Mouse (Mus musculus) layer of hippocampus, adult 9-11 months (tissue): Measurements from ENCODE around the gene Rrad.
A peak's percentile ranks its signal among the peaks of the same experiment; 100 is the strongest.
"Not testable (repeated sequence)": the region's sequence is repeated elsewhere in the genome, so short reads cannot be mapped to it uniquely, and the experiment has no call there.

Source experiments
- DNase-seq: peaks from one replicate; pipeline ENCODE4 v3.0.0; 2022

Gene Rrad

GRCm38 (mm10) chr8:104630981-104631663, at the start of gene Rrad:
Gene Rrad (minus strand): TSS chr8:104631327.
- DNase-seq: peak; percentile 15

GRCm38 (mm10) chr8:104655614-104656013, 24.5 kb upstream of the Rrad start:
- no peak for DNase-seq

DNA sequence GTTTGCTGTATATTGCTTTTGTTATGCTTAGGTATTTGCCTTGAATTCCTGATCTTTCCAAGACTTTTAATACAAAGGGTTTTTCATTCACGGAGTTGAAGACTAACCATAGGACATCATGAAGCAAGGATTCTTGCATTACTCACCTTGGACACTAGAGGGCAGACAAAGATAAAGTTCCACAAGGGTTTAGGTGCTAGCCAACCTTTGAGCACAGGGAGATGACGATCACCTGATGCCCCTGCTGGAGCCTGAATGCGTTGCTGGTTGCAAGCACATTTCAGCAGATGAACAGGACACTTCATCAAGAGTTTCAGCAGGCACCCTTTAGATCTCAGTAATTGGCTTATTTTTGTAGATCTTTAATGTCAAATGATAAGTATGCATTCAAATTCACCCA, 23.9 kb upstream of the Rrad start:
- peak; percentile 80 for DNase-seq

DNA sequence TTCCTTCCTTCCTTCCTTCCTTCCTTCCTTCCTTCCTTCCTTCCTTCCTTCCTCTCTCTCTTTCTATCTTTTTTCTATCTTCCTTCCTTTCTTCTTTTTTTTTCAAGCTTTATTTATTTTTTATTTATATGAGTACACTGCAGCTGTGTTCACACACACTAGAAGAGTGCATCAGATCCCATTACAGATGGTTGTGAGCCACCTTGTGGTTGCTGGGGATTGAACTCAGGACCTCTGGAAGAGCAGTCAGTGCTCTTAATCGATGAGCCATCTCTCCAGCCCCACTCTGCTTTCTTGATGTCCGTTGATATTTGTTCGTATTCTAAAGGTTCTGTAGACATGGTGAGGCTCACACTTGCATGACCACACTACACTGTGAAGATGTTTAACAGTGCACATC, 13.1 kb upstream of the Rrad start:
- not testable (repeated sequence) for DNase-seq

DNA sequence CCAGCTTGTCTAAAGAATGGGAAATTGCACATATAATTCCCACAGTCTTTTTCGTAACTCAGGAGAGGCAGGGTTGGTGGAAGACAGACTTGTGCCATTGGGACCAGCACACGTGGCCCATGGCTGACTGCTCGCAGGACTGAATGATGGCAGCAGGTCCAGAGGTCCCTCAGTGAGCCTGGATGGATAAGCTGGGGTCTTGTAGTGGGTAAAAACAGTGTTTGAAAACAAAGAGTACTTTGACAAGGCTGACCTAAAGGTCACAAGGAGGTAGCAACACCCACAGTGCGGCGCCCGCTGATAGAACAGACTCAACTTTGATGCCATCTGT, 11.2 kb upstream of the Rrad start:
- DNase-seq: no peak

GRCm38 (mm10) chr8:104641426-104642323, 10.5 kb upstream of the Rrad start, which contains the start of gene Ciao2b:
Gene Ciao2b (minus strand): TSS chr8:104641965.
- peak; percentile 88 for DNase-seq

DNA sequence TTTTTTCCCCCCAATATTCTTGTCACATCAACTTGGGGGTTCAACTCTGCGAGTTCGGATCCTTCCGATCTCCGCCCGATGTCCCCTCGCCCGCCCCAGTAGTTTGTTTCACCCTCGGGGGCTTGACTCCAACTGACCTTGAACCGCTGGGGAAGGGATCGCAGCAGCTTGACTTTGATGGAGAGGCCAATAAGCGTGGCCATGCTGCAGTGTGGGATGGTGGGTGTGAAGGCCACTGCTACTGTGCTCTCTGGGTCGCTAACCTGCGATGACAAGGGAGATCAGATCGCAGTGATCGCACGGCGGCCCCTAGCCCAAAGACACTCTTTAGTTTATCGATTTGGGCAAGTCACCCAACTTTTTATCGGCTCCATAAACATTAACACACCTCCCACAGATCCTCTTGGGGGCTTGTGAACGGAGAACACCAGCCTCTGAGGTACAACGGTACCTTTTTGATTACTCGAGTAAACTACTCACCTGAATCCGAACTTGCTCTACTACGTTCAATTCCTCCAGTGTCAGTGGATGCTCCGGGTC, 9.8 kb upstream of the Rrad start:
- DNase-seq: no peak

DNA sequence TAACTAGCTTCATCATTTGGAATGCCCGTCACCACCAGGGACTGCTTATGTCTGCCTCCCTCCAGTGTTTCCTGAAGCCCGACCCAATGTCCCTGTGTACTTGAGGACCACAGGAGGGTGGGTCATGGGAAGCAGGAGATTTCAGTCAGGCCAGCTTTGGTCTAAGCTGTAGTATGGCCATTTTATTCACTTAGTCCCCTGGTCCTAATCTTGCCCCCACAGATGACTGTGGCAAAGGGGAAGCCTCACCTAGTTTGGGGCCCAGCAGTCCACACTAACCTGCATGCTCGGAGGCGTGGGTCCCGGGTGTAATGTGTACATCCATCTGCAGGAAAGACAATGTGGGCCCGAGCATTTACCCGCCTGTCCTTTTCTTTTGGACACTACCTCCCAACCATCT, 9.1 kb upstream of the Rrad start:
- DNase-seq: no peak

GRCm38 (mm10) chr8:104638010-104638409, 6.9 kb upstream of the Rrad start:
- no peak for DNase-seq

- DNase-seq: no peak
Observed at GRCm38 (mm10) chr8:104635004-104635710, 4.0 kb upstream of the Rrad start.

DNA sequence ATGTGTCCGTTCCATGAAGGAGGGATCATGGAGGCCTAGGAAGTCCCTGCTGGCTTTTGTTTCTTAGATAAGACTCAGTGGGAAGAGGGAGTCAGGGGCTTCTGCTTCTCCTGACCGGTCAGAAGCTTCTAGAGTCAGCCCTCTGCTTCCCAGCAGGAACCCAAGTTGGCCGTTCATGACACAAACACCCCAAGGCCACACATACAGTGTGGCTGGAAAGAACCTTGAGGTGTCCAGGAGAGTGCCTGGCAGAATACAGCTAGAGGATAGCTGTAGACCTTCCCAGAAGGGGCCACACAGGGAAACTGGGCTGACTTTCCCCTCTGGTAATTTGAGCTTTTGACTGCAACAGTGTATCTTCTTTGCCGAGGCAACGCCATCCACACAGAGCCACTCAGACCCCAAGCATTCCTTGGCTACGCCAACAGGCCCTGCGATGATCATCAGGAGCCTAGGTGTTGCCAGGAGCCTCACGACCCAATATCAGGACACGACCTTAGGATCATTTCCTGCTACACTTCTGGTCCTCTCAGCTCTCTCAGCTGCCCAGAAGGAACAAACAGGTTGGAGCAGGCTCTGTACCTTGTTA, 2.1 kb upstream of the Rrad start:
- DNase-seq: no peak

GRCm38 (mm10) chr8:104632486-104632885, 1.4 kb upstream of the Rrad start:
- DNase-seq: peak; percentile 30

- DNase-seq: peak; percentile 24
Observed at GRCm38 (mm10) chr8:104631975-104632374, 848 bp upstream of the Rrad start.

GRCm38 (mm10) chr8:104630574-104630973, 553 bp downstream of the Rrad start:
- DNase-seq: no peak

DNA sequence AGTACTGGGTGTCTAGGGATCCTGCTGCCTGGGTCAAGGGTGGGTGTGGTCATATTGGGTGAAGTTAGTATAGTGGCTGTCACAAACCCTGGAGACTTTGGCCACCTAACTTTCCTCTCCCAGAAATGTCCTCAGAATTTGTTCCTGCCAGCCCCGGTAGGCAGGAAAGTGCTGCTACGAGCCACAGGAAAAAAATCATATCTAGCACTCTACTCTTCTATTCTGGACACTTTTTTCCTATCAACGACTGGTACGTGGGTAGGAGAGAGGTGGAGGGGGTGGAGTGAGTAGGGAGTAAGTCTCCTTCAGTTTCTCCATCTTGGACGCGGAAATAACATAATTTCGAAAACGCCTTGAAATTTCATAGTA, 1.0 kb downstream of the Rrad start:
- DNase-seq: no peak

DNA sequence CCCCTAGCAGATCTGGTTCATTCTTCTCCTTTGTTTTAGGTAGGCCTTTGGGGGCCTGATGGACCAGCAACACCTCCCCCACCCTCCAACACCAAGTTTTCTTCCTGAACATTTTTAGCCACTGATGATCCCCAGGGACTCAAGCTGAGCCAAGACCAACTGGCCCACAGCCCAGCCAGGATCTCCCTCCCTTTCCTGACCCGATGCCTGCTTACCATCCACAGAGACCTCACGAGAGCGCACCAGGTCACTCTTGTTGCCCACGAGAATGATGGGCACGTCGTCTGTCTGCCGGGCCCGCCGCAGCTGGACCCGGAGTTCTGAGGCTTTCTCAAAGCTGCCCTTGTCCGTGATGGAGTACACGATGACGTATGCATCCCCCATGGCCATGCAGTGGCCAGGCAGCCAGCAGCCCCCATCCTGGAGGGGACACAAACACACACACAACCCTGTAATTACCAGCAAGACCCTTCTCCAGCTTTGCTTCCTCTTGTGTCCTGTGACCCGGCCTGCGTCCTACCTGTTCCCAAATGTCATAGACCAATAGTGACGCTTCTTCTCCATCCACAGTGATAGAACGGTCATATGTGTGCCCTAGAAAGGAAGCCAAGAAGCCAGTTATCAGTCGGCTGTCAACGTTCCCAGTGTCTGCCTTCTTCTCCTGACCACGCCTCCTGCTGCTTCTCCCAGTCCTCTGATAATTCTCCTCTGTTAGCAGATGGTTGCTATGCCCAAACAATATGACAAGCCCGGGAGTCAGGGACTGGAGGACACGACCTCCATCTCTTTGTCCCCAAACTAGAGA, 1.6 kb downstream of the Rrad start:
- DNase-seq: no peak

- no peak for DNase-seq
Observed at GRCm38 (mm10) chr8:104628402-104628801, 2.7 kb downstream of the Rrad start.

DNA sequence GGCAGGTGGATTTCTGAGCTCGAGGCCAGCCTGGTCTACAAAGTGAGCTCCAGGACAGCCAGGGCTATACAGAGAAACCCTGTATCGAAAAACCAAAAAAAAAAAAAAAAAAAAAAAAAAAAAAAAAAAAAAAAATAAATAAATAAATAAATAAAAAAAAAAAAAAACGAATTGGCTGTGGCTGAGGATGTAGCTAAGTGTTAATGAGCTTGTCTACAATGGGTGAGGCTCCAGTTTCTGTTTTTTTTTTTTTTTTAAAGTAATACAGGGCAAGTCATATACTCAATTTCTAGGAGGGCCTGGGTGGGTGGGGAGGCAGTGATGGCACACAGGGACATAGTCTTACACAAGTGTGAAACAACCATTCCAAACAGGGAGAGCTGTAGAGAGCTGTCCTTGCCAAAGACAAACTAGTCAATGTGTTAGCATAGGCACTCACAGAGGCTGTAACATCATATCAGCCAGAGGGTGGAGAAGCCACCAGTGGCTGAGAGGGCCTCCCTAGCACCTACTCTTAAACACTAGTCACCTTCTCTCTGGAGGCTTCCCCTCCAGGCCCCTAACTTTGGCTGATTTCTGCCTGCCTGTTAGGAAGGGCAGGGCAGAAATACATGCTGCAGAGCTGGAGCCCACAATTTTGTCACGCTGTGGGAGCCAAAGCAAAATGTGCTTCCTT, 3.9 kb downstream of the Rrad start:
- DNase-seq: no peak

DNA sequence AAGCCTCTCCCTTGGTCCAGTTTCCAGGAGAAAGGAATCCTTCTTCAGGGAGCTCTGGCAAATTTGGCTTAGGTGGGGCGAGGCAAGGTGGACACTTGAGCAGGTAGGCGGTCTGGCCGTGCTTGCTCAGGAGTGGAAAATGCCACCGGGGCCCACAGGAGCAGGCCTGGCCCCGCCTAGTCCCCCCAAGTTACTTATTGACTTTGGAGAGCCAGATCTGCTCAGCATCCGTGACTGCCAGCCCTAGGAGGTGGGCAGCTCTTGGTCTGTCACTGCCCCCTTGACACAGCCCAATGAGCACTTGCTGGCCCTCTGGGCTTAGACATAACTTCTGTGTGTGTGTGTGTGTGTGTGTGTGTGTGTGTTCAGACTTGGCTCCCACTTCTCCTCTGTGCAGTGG, 7.0 kb downstream of the Rrad start, which contains the start of gene Cdh16:
TSS of gene Cdh16 (minus strand) at position 236 of the 400 bp plus-strand sequence.
- DNase-seq: no peak

- no peak for DNase-seq
Observed at GRCm38 (mm10) chr8:104620765-104621164, 10.4 kb downstream of the Rrad start.

GRCm38 (mm10) chr8:104613119-104613518, 18.0 kb downstream of the Rrad start:
- DNase-seq: no peak
